Mouse (Mus musculus): Measurements from ENCODE around the gene Isca2. TPM values are rescaled to one million over a fixed set of nuclear protein-coding genes. Genes with fewer than 3 reads are reported as not detected.

Gene Isca2
- polyA plus RNA-seq, 1 experiment from 2014 or later: 162 TPM

DNA sequence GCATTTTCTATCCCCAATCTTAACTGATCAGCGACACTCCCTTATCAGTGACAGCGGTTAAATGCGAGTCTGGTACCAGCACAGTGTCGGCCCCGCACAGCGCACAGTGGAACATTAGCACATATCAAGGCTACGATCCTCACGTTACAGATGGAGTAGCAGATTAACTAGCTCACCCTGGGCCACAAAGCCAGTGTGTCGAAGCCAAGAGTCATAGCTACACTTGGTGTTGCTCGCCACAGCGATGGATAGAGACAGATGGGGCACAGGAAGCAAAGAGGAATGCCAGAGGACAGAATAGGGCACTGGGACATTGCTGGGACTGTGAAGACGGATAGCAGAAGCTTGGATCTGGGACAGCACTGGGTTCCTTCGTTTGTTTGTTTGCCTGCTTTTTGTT, 34.3 kb downstream of the Isca2 start:
- H3K36me3 ChIP-seq: no peaks in the 10 kb centered on the region
- 90% methylated on average over 13 of the region's 13 CpGs for WGBS

GRCm38 (mm10) chr12:84809033-84809432, 36.0 kb downstream of the Isca2 start:
- Histone ChIP-seq H3K4me3 (no peak overlapping the region), H3K4me1 (peaks cover 6% of the 10 kb centered on the region; the same call in 1 of the 2 replicates), H3K27ac (replicated peaks) (no peak overlapping the region), H3K36me3 (no peaks in the 10 kb centered on the region), H3K27me3 (ENCODE audit: low read depth, poor library complexity, severe bottlenecking) (no peaks in the 10 kb centered on the region), H3K9me3 (replicated peaks) (no peaks in the 10 kb centered on the region)
- 84% methylated on average over 6 of the region's 6 CpGs for WGBS
- DNase-seq (ENCODE audit: low spot score): no peak

More for the DNA sequence above, 34.3 kb downstream of the Isca2 start:
- Histone ChIP-seq H3K27me3 (ENCODE audit: low read depth, poor library complexity, severe bottlenecking) (no peaks in the 10 kb centered on the region), H3K4me1 (peaks cover 6% of the 10 kb centered on the region; the same call in 1 of the 2 replicates), H3K9me3 (replicated peaks) (no peaks in the 10 kb centered on the region), H3K27ac (replicated peaks) (no peak overlapping the region), H3K4me3 (no peak overlapping the region)
- no peak for DNase-seq (ENCODE audit: low spot score)

- Histone ChIP-seq H3K9me3 (replicated peaks) (no peaks in the 10 kb centered on the region), H3K4me1 (peaks cover 6% of the 10 kb centered on the region; the same call in 1 of the 2 replicates), H3K27ac (replicated peaks) (no peak overlapping the region), H3K27me3 (ENCODE audit: low read depth, poor library complexity, severe bottlenecking) (no peaks in the 10 kb centered on the region), H3K4me3 (no peak overlapping the region), H3K36me3 (no peaks in the 10 kb centered on the region)
- no peak for DNase-seq (ENCODE audit: low spot score)
- 75% methylated on average over 1 of the region's 1 CpGs for WGBS
Observed at GRCm38 (mm10) chr12:84810810-84811209, 37.8 kb downstream of the Isca2 start.

- no peak for DNase-seq (ENCODE audit: low spot score)
- Histone ChIP-seq H3K27me3 (ENCODE audit: low read depth, poor library complexity, severe bottlenecking) (no peaks in the 10 kb centered on the region), H3K4me1 (peaks cover 2% of the 10 kb centered on the region; the same call in 1 of the 2 replicates), H3K4me3 (no peak overlapping the region), H3K36me3 (no peaks in the 10 kb centered on the region), H3K27ac (replicated peaks) (no peak overlapping the region), H3K9me3 (replicated peaks) (no peaks in the 10 kb centered on the region)
- 66% methylated on average over 4 of the region's 4 CpGs for WGBS
Observed at GRCm38 (mm10) chr12:84811510-84811909, 38.5 kb downstream of the Isca2 start.

- Histone ChIP-seq H3K9me3 (replicated peaks) (no peaks in the 10 kb centered on the region), H3K4me1 (no peaks in the 10 kb centered on the region), H3K27me3 (ENCODE audit: low read depth, poor library complexity, severe bottlenecking) (no peaks in the 10 kb centered on the region), H3K36me3 (no peaks in the 10 kb centered on the region), H3K4me3 (no peak overlapping the region), H3K27ac (replicated peaks) (no peak overlapping the region)
- WGBS: 56% methylated on average over 3 of the region's 3 CpGs
- no peak for DNase-seq (ENCODE audit: low spot score)
Observed at GRCm38 (mm10) chr12:84812004-84812403, 39.0 kb downstream of the Isca2 start.

DNA sequence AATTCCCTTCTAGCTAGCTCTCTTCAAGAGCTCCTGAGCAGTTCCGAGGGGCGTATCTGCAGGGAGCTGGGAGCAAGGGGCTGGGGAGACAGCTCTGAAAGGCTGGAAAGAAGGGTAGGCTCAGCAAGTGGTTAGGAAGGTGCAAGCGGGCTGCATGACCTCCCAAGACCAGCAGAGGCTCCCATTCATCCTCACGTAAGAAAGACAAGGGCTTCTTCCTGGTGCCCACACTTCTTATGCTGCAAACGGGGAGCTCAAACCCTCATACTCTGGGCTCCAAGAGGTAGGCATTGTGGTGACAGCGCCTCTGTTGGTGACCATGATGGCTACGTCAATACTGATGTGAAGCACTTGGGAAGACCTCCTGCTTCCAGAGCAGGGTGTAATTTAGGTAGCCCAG, 40.7 kb downstream of the Isca2 start:
- DNase-seq (ENCODE audit: low spot score): no peak
- Histone ChIP-seq H3K4me1 (no peaks in the 10 kb centered on the region), H3K27ac (replicated peaks) (no peak overlapping the region), H3K4me3 (no peak overlapping the region), H3K9me3 (replicated peaks) (no peaks in the 10 kb centered on the region), H3K36me3 (no peaks in the 10 kb centered on the region), H3K27me3 (ENCODE audit: low read depth, poor library complexity, severe bottlenecking) (no peaks in the 10 kb centered on the region)
- 39% methylated on average over 7 of the region's 7 CpGs for WGBS

DNA sequence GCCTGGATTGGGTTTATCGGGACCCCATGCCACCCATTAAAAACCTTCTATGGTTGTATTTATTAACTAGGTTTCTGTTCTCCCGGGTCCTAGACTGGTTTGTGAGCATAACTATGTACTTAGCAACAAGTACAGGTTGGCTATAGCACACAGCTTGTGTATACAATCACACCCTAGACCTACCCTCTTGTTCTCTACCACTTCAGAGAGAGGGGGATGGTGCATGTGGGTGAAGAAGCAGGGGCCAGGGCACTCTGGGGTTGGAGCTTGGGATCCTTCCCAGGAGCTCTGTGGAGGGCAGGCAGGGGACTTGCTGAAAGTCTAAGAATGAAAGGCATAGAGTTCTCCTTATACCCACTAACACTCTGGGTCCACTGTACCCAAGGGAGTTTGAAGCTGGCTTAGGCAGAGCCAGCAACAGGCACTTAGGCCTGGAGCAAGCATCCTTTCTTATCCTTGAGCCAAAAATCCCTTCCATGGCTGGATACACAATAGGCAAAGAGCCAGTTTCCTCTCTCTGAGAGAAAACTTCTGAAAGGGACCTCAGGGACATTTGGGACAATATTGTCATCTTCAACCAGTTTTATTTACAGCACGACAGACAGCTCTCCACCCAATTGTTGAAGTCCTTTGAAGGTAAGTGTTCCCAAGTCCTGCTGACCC, 41.7 kb downstream of the Isca2 start:
- Histone ChIP-seq H3K4me1 (no peaks in the 10 kb centered on the region), H3K27me3 (ENCODE audit: low read depth, poor library complexity, severe bottlenecking) (no peaks in the 10 kb centered on the region), H3K27ac (replicated peaks) (no peak overlapping the region), H3K9me3 (replicated peaks) (no peaks in the 10 kb centered on the region), H3K36me3 (no peaks in the 10 kb centered on the region), H3K4me3 (no peak overlapping the region)
- DNase-seq (ENCODE audit: low spot score): no peak
- 84% methylated on average over 3 of the region's 3 CpGs for WGBS

- Histone ChIP-seq H3K9me3 (replicated peaks) (no peaks in the 10 kb centered on the region), H3K4me1 (no peaks in the 10 kb centered on the region), H3K27me3 (ENCODE audit: low read depth, poor library complexity, severe bottlenecking) (no peaks in the 10 kb centered on the region), H3K36me3 (no peaks in the 10 kb centered on the region), H3K27ac (replicated peaks) (no peak overlapping the region), H3K4me3 (no peak overlapping the region)
- 65% methylated on average over 4 of the region's 4 CpGs for WGBS
- DNase-seq (ENCODE audit: low spot score): no peak
Observed at GRCm38 (mm10) chr12:84818496-84818895, 45.4 kb downstream of the Isca2 start.

- no peaks in the 10 kb centered on the region for H3K36me3 ChIP-seq
- no peaks in the 10 kb centered on the region for H3K9me3 ChIP-seq (replicated peaks)
- H3K27me3 ChIP-seq (ENCODE audit: low read depth, poor library complexity, severe bottlenecking): no peaks in the 10 kb centered on the region
- DNase-seq (ENCODE audit: low spot score): no peak
- 88% methylated on average over 13 of the region's 13 CpGs for WGBS
- no peak overlapping the region for H3K27ac ChIP-seq (replicated peaks)
- H3K4me3 ChIP-seq: no peak overlapping the region
- H3K4me1 ChIP-seq: no peaks in the 10 kb centered on the region
Observed at GRCm38 (mm10) chr12:84819236-84820168, 46.5 kb downstream of the Isca2 start.

DNA sequence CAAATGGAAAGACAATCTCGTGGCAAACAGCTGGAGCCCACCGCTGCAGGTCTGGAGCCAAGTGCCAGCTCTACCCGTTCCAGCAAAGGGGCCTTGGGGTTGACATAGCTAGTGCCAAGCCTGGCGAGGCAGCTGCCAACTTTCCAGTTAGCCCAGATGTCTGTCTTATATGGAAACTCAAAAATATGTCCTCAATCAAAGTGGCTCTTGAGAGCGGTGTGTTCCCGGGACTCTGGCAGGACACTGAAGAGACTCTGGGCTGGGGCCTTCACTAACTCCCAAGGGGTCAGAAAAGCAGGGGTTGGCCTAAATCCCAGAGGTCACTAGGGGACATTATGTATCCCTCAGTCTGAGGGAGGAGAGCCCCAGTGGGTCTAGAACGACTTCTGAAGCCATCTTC, 50.5 kb downstream of the Isca2 start:
- H3K9me3 ChIP-seq (replicated peaks): no peaks in the 10 kb centered on the region
- no peaks in the 10 kb centered on the region for H3K4me1 ChIP-seq
- DNase-seq (ENCODE audit: low spot score): no peak
- H3K27ac ChIP-seq (replicated peaks): no peak overlapping the region; the same call in 1 of the 2 replicates
- WGBS: 82% methylated on average over 7 of the region's 7 CpGs
- no peak overlapping the region for H3K4me3 ChIP-seq
- no peaks in the 10 kb centered on the region for H3K27me3 ChIP-seq (ENCODE audit: low read depth, poor library complexity, severe bottlenecking)
- no peaks in the 10 kb centered on the region for H3K36me3 ChIP-seq

GRCm38 (mm10) chr12:84824203-84824602, 51.2 kb downstream of the Isca2 start:
- WGBS: 82% methylated on average over 5 of the region's 5 CpGs

More at GRCm38 (mm10) chr12:84824203-84824602, 51.2 kb downstream of the Isca2 start:
- Histone ChIP-seq H3K4me1 (no peaks in the 10 kb centered on the region), H3K9me3 (replicated peaks) (no peaks in the 10 kb centered on the region), H3K27ac (replicated peaks) (no peak overlapping the region), H3K4me3 (no peak overlapping the region), H3K27me3 (ENCODE audit: low read depth, poor library complexity, severe bottlenecking) (no peaks in the 10 kb centered on the region), H3K36me3 (no peaks in the 10 kb centered on the region)
- no peak for DNase-seq (ENCODE audit: low spot score)

Measured in midbrain, embryonic 10.5 days (tissue).